19 mouse cellular contexts compared by ENCODE assay signal in the genomic region with DNA sequence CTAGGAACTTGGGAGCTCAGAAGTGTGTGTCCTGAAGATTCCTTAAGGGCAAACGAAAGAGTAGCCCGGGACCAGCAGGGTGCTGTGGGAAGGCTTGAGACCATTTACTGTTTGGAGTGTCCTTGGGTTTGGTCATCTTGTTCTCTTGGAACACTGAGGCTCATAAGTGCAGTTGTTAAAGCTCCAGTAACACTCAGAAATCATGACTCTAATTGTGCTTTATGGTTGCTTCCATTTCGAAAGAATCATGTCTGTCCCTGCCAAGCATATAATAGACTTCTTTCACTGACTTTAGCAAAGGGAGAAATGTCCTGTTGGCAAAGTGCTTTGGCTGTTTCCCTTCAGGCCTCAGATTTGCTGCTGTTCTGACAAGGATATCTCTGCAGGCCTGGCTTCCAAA.
"Had no signal": no experiment of that assay in that cellular context is flagged by ENCODE, and none has a peak within 500 bp of the region (broad histone marks: within the 10 kb centered on the region; RNA-seq: fewer than 3 reads in every experiment).

No protein-coding gene starts in this region.

- H3K9ac ChIP-seq: kidney, embryonic 15.5 days; liver, embryonic 13.5 days; midbrain, embryonic 12.5 days; midbrain, embryonic 15.5 days; neural tube, embryonic 12.5 days; neural tube, embryonic 15.5 days had no signal

- H3K9me3 ChIP-seq: kidney, embryonic 15.5 days; liver, embryonic 13.5 days; midbrain, embryonic 12.5 days; midbrain, embryonic 15.5 days; neural tube, embryonic 12.5 days; neural tube, embryonic 15.5 days had no signal

- H3K27ac ChIP-seq: kidney, embryonic 15.5 days; left cerebral cortex, adult 2 months; liver, embryonic 13.5 days; macrophage; midbrain, embryonic 12.5 days; midbrain, embryonic 15.5 days; neural tube, embryonic 12.5 days; neural tube, embryonic 15.5 days; stomach, postnatal 0 days had no signal

- H3K36me3 ChIP-seq: kidney, embryonic 15.5 days; liver, embryonic 13.5 days; midbrain, embryonic 12.5 days; midbrain, embryonic 15.5 days; neural tube, embryonic 12.5 days; neural tube, embryonic 15.5 days had no signal

- H3K27me3 ChIP-seq: kidney, embryonic 15.5 days; liver, embryonic 13.5 days; midbrain, embryonic 12.5 days; midbrain, embryonic 15.5 days; neural tube, embryonic 12.5 days; neural tube, embryonic 15.5 days had no signal

- H3K4me2 ChIP-seq: kidney, embryonic 15.5 days; liver, embryonic 13.5 days; midbrain, embryonic 12.5 days; midbrain, embryonic 15.5 days; neural tube, embryonic 12.5 days; neural tube, embryonic 15.5 days had no signal

- H3K4me3 ChIP-seq: kidney, embryonic 15.5 days; left cerebral cortex, adult 2 months; liver, embryonic 13.5 days; midbrain, embryonic 12.5 days; midbrain, embryonic 15.5 days; neural tube, embryonic 12.5 days; neural tube, embryonic 15.5 days had no signal

- ATAC-seq: midbrain, embryonic 15.5 days had no signal

- DNase-seq: kidney, adult 8-10 months; kidney, postnatal 10 days; kidney, postnatal 36 days; layer of hippocampus, postnatal 36 days; liver, embryonic 13.5 days; right cerebral cortex, adult 18-20 months; right cerebral cortex, postnatal 14 days; right cerebral cortex, postnatal 4 days; thymus, adult 2 months; thymus, postnatal 14 days; thymus, postnatal 4 days had no signal

- H3K4me1 ChIP-seq: kidney, embryonic 15.5 days; liver, embryonic 13.5 days; midbrain, embryonic 12.5 days; midbrain, embryonic 15.5 days; neural tube, embryonic 12.5 days; neural tube, embryonic 15.5 days had no signal
